Mouse (Mus musculus) lung, adult 18-20 months (tissue): ENCODE results near the gene Klhl10.

Experiments
- DNase-seq, 2 experiments: peaks; one replicate each; pipeline ENCODE4 v3.0.0; 2022; ENCODE audit warnings: mixed read lengths in 2 of 2

Gene Klhl10

GRCm38 (mm10) chr11:100408835-100409462 lies 32.8 kb upstream of the Klhl10 start:
- no peak for DNase-seq

- DNase-seq, result peak in 1 of 2 experiments; percentile 41
Observed at GRCm38 (mm10) chr11:100409686-100410085, 32.0 kb upstream of the Klhl10 start.

DNA sequence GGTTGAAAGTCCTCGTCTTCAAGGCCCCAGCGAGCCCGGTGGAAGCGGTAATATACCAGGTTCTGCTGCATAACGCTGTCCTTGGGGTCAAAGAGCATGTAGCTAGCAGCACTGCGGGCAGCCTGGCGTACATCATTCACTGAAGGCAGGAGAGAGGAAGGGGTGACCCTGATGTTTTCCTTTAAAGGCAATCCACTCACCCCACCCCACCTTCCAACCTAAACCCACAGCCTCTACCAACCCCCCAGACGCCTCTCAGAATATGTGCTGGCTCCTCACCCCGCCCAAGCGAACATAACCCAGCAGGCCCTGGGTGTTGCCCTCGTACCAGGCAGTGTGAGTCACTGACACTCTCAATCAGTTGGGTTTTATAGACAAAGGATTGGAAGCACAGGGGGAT lies 30.0 kb upstream of the Klhl10 start:
- DNase-seq, result no peak

DNA sequence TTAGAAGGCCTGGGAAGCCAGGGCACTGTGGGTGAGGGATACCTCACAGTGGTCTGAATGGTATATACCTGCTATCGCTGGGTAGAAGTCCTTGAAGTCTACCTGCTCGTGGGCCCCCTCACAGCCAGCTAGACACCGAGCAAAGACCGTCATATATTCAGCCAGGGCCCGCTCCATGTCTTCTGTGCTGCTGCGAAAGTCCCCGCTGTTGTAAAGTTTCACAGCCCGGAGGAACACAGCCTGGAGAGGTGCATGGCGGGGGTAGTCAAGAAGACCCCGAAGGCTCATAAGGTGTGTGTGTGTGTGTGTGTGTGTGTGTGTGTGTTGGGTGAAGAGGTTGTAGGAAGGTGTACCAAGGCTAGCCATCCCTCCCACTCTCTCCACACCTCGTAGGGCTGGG lies 28.2 kb upstream of the Klhl10 start:
- DNase-seq, result no peak

GRCm38 (mm10) chr11:100414021-100414913 lies 27.4 kb upstream of the Klhl10 start, which contains the start of gene P3h4:
P3h4 (minus strand) TSS chr11:100414836.
- peak; percentile 81 to 87 for DNase-seq

GRCm38 (mm10) chr11:100414914-100415822 lies 26.5 kb upstream of the Klhl10 start, which contains the start of gene Fkbp10:
Fkbp10 (plus strand) TSS chr11:100415697.
- peak; percentile 46 to 60 for DNase-seq

- DNase-seq, result no peak
Observed at GRCm38 (mm10) chr11:100421537-100421936, 20.2 kb upstream of the Klhl10 start.

GRCm38 (mm10) chr11:100423836-100424235 lies 17.9 kb upstream of the Klhl10 start:
- DNase-seq, result no peak

DNA sequence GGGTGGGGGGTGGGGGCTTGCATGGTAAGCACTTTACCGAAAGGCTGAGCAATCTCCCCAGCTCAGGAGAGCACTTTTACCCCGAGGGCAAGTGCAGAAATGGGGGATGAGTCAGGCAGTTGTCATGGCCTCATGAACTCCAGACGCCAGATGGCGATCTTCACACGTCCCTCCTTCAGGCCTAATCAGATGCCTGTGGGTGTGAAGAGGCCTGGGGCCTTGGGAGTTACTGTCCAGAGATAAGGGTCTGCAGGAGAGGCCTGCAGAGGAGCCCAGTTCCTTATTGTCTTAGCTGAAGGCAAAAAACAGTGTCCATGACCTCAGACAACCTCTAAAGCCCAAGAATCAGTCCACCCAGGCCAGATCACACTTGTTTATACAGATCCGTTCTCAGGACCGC lies 15.9 kb upstream of the Klhl10 start:
- peak; percentile 69 to 82 for DNase-seq

DNA sequence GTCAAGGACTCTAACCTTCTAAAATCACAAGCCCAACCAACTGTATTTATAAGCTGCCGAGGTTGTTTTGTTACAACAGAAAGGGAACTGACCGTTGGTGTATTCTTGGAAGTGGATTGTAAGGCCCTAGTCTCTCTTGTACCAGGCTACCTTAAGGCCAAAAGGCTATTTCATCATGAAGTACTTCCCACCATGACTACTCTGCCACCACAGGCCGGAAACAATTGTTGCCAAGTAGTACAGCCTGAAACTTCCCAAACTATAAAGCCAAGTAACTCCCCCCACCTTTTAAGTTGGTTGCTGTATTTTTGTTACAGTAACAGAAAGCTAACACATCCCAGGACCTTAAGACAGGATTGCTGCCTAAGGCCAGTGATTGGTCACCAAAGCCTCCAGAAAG lies 14.9 kb upstream of the Klhl10 start:
- no peak for DNase-seq

GRCm38 (mm10) chr11:100428612-100429199 lies 13.0 kb upstream of the Klhl10 start:
- DNase-seq, result no peak

DNA sequence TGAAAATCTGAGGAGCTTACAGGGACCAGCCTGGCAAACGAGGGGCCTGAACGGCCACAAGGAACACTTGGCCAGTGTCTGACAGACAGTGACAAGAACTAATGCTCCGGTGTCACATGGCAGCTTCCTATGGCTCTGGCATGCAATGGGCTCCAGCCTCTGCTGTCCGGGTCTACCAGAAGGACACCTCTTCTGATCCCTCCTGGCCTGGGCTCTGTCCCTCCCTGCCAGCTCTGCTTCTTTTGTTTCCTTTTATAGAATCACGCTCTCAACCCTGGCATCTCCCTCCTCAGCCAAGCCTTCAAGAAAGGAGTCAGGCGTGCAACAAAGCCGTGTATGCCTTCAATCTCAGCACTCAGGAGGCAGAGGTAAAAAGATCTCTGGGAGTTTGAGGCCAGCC lies 11.7 kb upstream of the Klhl10 start:
- DNase-seq, result no peak

DNA sequence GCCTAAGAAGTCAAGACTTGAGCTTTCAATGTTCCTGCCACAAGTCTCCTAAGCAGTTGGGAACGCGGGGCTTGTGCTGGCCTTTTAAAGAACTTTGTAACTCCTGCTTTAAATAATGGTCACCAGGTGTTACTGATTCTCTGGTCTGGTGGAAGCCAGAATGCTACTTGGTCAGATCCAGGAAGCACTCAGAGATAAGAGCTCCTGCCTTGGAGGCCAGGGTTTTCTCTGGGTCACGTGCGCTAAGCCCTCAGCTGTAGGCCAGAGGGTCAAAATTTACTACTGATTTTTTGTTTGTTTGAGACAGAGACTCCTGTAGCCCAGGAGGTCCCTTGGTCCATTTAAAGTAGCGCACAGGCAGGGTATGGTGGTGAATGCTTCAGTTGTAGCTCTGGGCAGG lies 9.7 kb upstream of the Klhl10 start:
- DNase-seq, result peak in 1 of 2 experiments; percentile 42

GRCm38 (mm10) chr11:100435678-100436246 lies 6.0 kb upstream of the Klhl10 start:
- no peak for DNase-seq

GRCm38 (mm10) chr11:100437901-100438300 lies 3.8 kb upstream of the Klhl10 start:
- no peak for DNase-seq

DNA sequence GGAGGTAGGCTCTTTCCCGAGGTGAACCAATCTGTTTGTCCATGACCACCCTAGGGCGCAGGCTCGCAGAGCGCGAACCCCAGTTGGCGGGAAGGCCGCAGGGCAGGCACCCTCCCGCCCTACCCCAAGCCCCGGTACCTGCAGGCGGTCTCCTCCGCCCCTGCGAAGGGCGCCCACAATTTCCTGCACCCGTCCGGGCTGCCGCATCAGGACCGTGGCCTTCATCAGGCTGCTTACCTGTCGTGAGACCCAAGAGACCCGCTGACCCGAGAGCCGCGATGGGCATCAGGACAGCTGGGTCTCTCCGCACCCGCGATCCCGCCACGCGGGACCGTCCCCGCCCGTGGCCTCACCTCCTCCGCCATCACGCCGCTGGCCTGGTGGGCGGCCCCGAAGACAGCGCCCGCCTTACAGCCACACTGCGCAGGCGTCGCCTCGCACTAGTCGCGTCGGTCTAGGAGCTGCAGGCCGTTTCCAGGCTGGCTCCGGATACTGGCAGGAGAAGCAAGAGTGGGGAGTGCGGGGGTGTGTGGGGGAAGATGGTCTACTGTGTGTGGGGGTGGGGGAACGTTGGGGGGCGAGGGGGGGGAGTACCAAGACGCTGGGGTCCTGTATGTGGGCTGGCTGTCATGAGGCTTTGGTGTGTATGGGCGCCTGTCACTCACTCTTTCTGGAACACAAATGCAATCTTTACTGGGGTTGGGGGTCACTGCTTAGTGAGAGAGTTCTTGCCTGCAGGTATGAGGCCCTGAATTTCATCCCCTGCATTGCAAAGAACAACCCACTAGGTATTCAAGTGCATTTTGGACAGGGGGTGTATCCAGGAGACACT lies 810 bp upstream of the Klhl10 start:
- DNase-seq, result peak; percentile 86 to 91

- no peak for DNase-seq
Observed at GRCm38 (mm10) chr11:100442625-100443024, 908 bp downstream of the Klhl10 start.

DNA sequence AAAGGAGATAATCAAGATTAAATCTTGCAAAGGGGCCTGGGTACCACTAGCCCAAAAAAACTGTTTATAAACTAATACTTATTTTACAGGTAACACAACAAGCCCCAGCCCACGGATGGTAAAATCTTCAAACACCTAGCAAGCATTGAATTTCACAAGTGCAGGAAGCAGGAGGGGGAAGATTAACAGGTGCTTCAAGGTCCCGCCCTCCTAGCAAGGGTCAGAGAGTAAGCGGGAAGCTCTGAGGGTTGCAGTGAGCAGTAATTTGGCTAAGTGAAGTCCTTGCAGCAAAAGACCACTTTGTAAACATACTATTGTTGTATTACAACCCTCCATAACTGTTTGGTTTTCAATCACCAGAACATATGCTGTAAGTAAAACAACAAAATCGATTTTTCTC lies 15.5 kb downstream of the Klhl10 start:
- peak in 1 of 2 experiments; percentile 21 for DNase-seq

DNA sequence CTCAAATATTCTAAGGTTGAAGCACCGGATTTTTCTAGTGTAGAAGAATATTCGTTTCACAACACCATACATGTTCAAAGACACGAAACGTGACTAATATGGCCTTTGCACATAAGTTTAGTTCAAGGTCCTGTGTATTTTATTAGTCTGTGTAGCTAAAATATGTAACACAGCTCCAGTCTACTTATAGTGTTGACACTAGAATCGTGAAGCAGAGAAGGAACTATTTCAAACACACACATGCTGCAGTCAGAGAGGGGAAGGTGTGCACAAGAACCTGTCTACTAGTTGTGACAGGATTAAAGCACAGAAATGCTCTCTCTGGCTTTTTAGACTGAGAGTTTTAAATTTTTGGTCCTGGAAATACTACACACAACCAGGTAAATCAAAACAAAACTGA lies 16.0 kb downstream of the Klhl10 start:
- DNase-seq, result no peak

DNA sequence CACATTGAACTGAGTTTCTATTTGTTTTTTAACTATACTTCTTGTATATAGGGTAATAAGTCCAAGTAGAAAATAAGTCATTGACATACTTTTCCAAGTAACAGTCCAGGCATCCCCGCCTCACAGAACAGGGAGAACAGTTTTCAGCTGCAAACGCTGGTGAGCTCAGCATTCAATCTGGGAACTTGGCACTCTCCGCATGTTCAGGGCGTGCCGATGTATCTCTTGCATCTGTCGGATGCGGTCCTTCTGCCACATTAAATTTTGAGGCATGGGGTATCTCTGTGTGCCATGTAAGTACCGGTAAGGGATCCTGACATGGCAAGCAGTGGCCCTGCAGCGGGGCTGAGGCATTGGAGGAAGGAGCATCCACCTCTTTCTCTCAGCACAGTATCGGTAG lies 21.0 kb downstream of the Klhl10 start:
- DNase-seq, result no peak

DNA sequence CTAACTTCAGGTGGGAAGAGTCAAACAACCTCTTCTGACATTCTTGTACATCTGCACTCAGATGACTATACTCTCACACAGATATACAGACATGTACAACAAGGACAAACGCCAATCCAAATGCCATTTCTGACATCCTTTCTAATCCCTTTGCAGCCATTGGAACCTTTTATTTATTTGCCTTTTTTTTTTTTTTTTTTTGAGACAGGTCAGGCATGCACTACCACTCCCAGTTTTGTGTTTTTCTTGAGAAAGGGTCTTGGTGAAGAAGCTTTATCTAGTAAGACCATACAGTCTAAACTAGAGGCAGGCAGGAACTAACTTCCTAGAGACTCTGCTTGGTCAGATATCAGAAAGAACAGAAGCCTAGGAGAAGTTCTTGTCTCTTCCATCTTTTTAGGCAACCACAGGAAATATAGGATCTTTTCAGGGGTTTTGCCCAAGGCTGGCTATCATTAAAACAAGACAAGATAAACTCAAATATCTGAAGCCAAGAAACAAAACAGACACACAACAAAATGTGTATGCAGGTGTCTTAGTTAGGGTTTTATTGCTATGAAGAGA lies 23.6 kb downstream of the Klhl10 start:
- DNase-seq, result no peak
